Mouse (Mus musculus) kidney, postnatal 0 days (tissue): ENCODE results near the gene Top2a. TPM values are rescaled to one million over a fixed set of nuclear protein-coding genes. Genes with fewer than 3 reads are reported as not detected.

Source experiments
- ATAC-seq: fragments of 200-750 bp; cut with Nextera tagmentation; replicated peaks from 2 replicates; pipeline ENCODE4 v1.8.0; 2017; ENCODE audit warnings: low read depth, moderate number of reproducible peaks, moderate TSS enrichment, moderate library complexity; ENCODE audit not compliant: low FRiP score
- DNase-seq: peaks from one replicate; pipeline ENCODE4 v3.0.0-alpha.2; 2016; ENCODE audit warnings: low spot score
- H3K27ac ChIP-seq: fragments of 300-500 bp; sonication (generic); 2 replicates; pipeline ENCODE4 v1.5.1; 2014; ENCODE audit warnings: mild to moderate bottlenecking
- H3K27me3 ChIP-seq: fragments of 300-500 bp; sonication (generic); 2 replicates; pipeline ENCODE4 v1.6.1; 2014; ENCODE audit warnings: low read length, mixed read lengths; ENCODE audit not compliant: insufficient read depth
- H3K36me3 ChIP-seq: fragments of 300-500 bp; sonication (generic); 2 replicates; pipeline ENCODE4 v1.6.1; 2014; ENCODE audit warnings: low read length, mixed read lengths; ENCODE audit not compliant: insufficient read depth
- H3K4me1 ChIP-seq: fragments of 300-500 bp; sonication (generic); replicated peaks from 2 replicates; pipeline ENCODE4 v1.6.1; 2014; ENCODE audit warnings: antibody characterized with exemption, low read length, mixed read lengths; ENCODE audit not compliant: insufficient read depth
- H3K4me2 ChIP-seq: fragments of 300-500 bp; sonication (generic); 2 replicates; pipeline ENCODE4 v1.6.1; 2014; ENCODE audit warnings: mild to moderate bottlenecking, low read length, moderate library complexity, mixed read lengths
- H3K4me3 ChIP-seq: fragments of 300-500 bp; sonication (generic); replicated peaks from 2 replicates; pipeline ENCODE4 v1.5.1; 2014; ENCODE audit warnings: low read depth, low read length
- H3K9ac ChIP-seq: fragments of 300-500 bp; sonication (generic); 2 replicates; pipeline ENCODE4 v1.6.1; 2014; ENCODE audit warnings: low read depth, low read length
- H3K9me3 ChIP-seq: fragments of 300-500 bp; sonication (generic); replicated peaks from 2 replicates; pipeline ENCODE4 v1.6.1; 2016; ENCODE audit warnings: low read length, inconsistent platforms, mixed read lengths
- CTCF ChIP-seq: IDR thresholded peaks from 2 replicates; pipeline ENCODE4 v1.5.1; 2016; ENCODE audit warnings: antibody characterized with exemption, low read depth, mild to moderate bottlenecking, moderate library complexity
- WGBS: fragments of 180-500 bp; shearing (Covaris S2); extraction: QIAGEN DNeasy Blood & Tissue Kit; methylation state at CpG from one replicate; pipeline ENCODE4 v1.1.7; 2014; 5-methylcytosine and 5-hydroxymethylcytosine counted together
- polyA plus RNA-seq: library from polyadenylated mRNA; unstranded; fragments of >200 nt; fragmentation: Nextera tagmentation; extraction: Ambion mirVana; gene quantifications from 2 replicates; pipeline ENCODE4 v1.2.1, GENCODE M21; 2015

Top2a gene
- polyA plus RNA-seq, 1 experiment from 2014 or later, result 70.5 TPM

- Histone ChIP-seq H3K27ac (no peak overlapping the region), H3K4me1 (peaks cover 6% of the 10 kb centered on the region; the same call in 1 of the 2 replicates), H3K36me3 (no peaks in the 10 kb centered on the region), H3K27me3 (no peaks in the 10 kb centered on the region; the same call in 1 of the 2 replicates), H3K4me3 (peak overlapping the region; percentile 54), H3K4me2 (peak overlapping the region; percentile 98), H3K9ac (peak overlapping the region; percentile 57), H3K9me3 (no peaks in the 10 kb centered on the region)
- DNase-seq (peak; percentile 86), ATAC-seq (peak; percentile 53; the same call in 1 of the 2 replicates)
- WGBS, result under 1% methylated on average over 88 of the region's 94 CpGs
- peak; percentile 73 for TF ChIP-seq CTCF
Observed at GRCm38 (mm10) chr11:98981997-98982772, 41.8 kb downstream of the Top2a start.

- TF ChIP-seq CTCF, result no peak
- Histone ChIP-seq H3K36me3 (no peaks in the 10 kb centered on the region), H3K27me3 (no peaks in the 10 kb centered on the region; the same call in 1 of the 2 replicates), H3K9ac (peak overlapping the region; percentile 57), H3K4me2 (peak overlapping the region; percentile 98), H3K4me3 (peak overlapping the region; percentile 54), H3K4me1 (peaks cover 6% of the 10 kb centered on the region; the same call in 1 of the 2 replicates), H3K9me3 (no peaks in the 10 kb centered on the region), H3K27ac (no peak overlapping the region)
- 34% methylated on average over 20 of the region's 20 CpGs for WGBS
- DNase-seq (no peak), ATAC-seq (no peak)
Observed at GRCm38 (mm10) chr11:98981289-98981996, 42.5 kb downstream of the Top2a start.

- 76% methylated on average over 4 of the region's 5 CpGs for WGBS
- Histone ChIP-seq H3K27me3 (no peaks in the 10 kb centered on the region; the same call in 1 of the 2 replicates), H3K4me1 (peaks cover 6% of the 10 kb centered on the region; the same call in 1 of the 2 replicates), H3K4me3 (no peak overlapping the region), H3K36me3 (no peaks in the 10 kb centered on the region), H3K4me2 (no peak overlapping the region), H3K9me3 (no peaks in the 10 kb centered on the region), H3K27ac (no peak overlapping the region), H3K9ac (no peak overlapping the region)
- ATAC-seq (no peak), DNase-seq (no peak)
- no peak for TF ChIP-seq CTCF
Observed at GRCm38 (mm10) chr11:98979356-98979755, 44.6 kb downstream of the Top2a start.

- TF ChIP-seq CTCF, result no peak
- Histone ChIP-seq H3K4me3 (no peak overlapping the region), H3K9ac (no peak overlapping the region), H3K4me2 (no peak overlapping the region), H3K27ac (no peak overlapping the region), H3K4me1 (peaks cover 6% of the 10 kb centered on the region; the same call in 1 of the 2 replicates), H3K36me3 (peaks cover 5% of the 10 kb centered on the region), H3K9me3 (no peaks in the 10 kb centered on the region), H3K27me3 (no peaks in the 10 kb centered on the region; the same call in 1 of the 2 replicates)
- no peak for DNase-seq
- WGBS, result 57% methylated on average over 15 of the region's 15 CpGs
- no peak for ATAC-seq
Observed at GRCm38 (mm10) chr11:98978526-98979148, 45.4 kb downstream of the Top2a start.

GRCm38 (mm10) chr11:98974871-98975719 is 48.9 kb downstream of the Top2a start:
- TF ChIP-seq CTCF, result peak; percentile 81
- H3K4me1 ChIP-seq, result peaks cover 4% of the 10 kb centered on the region

More at GRCm38 (mm10) chr11:98974871-98975719, 48.9 kb downstream of the Top2a start:
- WGBS, result 55% methylated on average over 5 of the region's 5 CpGs
- no peak overlapping the region for H3K4me2 ChIP-seq
- no peaks in the 10 kb centered on the region for H3K9me3 ChIP-seq
- H3K4me3 ChIP-seq, result no peak overlapping the region
- no peak overlapping the region for H3K9ac ChIP-seq
- peaks cover 35% of the 10 kb centered on the region for H3K36me3 ChIP-seq
- DNase-seq (peak; percentile 84), ATAC-seq (no peak)
- no peak overlapping the region for H3K27ac ChIP-seq
- H3K27me3 ChIP-seq, result no peaks in the 10 kb centered on the region
